Mouse (Mus musculus) heart, adult 2 months (tissue): Measurements from ENCODE around the gene Hacl1. TPM values are rescaled to one million over a fixed set of nuclear protein-coding genes. Genes with fewer than 3 reads are reported as not detected.

Source experiments
- DNase-seq, 2 experiments: peaks; one replicate each; pipeline ENCODE4 v3.0.0; 2021
- H3K27ac ChIP-seq: fragments of 200-600 bp; 2 replicates; pipeline ENCODE4 v1.8.1; 2022
- H3K27me3 ChIP-seq: fragments of 200-500 bp; 2 replicates; pipeline ENCODE4 v1.6.1; 2012; ENCODE audit warnings: mild to moderate bottlenecking, low read length, inconsistent platforms, mixed read lengths; ENCODE audit not compliant: control insufficient read depth, insufficient read depth
- H3K36me3 ChIP-seq: fragments of 200-500 bp; 2 replicates; pipeline ENCODE4 v1.6.1; 2012; ENCODE audit warnings: low read length, inconsistent platforms; ENCODE audit not compliant: control insufficient read depth, insufficient read depth
- H3K4me1 ChIP-seq: fragments of 200-500 bp; 2 replicates; pipeline ENCODE4 v1.6.1; 2011; ENCODE audit warnings: low read length; ENCODE audit not compliant: control insufficient read depth, insufficient read depth
- H3K4me3 ChIP-seq: fragments of 200-600 bp; 2 replicates; pipeline ENCODE4 v1.8.1; 2022
- H3K79me2 ChIP-seq: fragments of 200-500 bp; replicated peaks from 2 replicates; pipeline ENCODE4 v1.6.1; 2012; ENCODE audit warnings: mild to moderate bottlenecking, inconsistent platforms, low read length, moderate library complexity, mixed read lengths; ENCODE audit not compliant: control insufficient read depth, insufficient read depth
- H3K9ac ChIP-seq: fragments of 200-500 bp; 2 replicates; pipeline ENCODE4 v1.6.1; 2012; ENCODE audit warnings: low read depth, mild to moderate bottlenecking, control low read depth, inconsistent platforms, low read length, mixed read lengths
- CTCF ChIP-seq: fragments of 200-600 bp; IDR thresholded peaks from 2 replicates; pipeline ENCODE4 v1.8.1; 2022; ENCODE audit warnings: antibody characterized with exemption, mild to moderate bottlenecking, moderate library complexity
- EP300 ChIP-seq: fragments of 200-500 bp; IDR thresholded peaks from 2 replicates; pipeline ENCODE4 v1.6.1; 2011; ENCODE audit warnings: low read depth, low read length, control low read depth; ENCODE audit not compliant: insufficient read depth
- POLR2A ChIP-seq: fragments of 200-500 bp; IDR thresholded peaks from 2 replicates; pipeline ENCODE4 v1.6.1; 2011; ENCODE audit warnings: mild to moderate bottlenecking, low read depth, low read length, control low read depth; ENCODE audit not compliant: insufficient read depth
- whole genome bisulfite sequencing: fragments of 180-500 bp; shearing (Covaris S2); methylation state at CpG from one replicate; pipeline ENCODE4 v1.1.7; 2018; 5-methylcytosine and 5-hydroxymethylcytosine counted together
- intact Hi-C: fragments of 180-260 bp; cut with DNase I; formaldehyde crosslinking; loops from one replicate; pipeline ENCODE4 v1.15.1; 2025
- polyA plus RNA-seq: library from polyadenylated mRNA; depleted of rRNA; stranded (reverse); fragments of >200 nt; gene quantifications from 2 replicates; pipeline ENCODE4 v1.2.3, GENCODE M21; 2012
- total RNA-seq, 2 experiments: library from RNA; stranded (reverse); gene quantifications; 2 replicates each; pipeline ENCODE4 v1.2.3; 2021

Gene Hacl1
- total and polyA plus RNA-seq, 3 experiments, result 8.2 to 11.2 (median 10.1) TPM

- H3K9ac ChIP-seq, result no peak within 1 kb of the TSS
- no peaks in the 10 kb centered on the region for H3K4me1 ChIP-seq
- no peaks in the 10 kb centered on the region for H3K36me3 ChIP-seq
- intact Hi-C loops, result no loop called here
- no peak for DNase-seq
- H3K79me2 ChIP-seq, result no peaks in the 10 kb centered on the region
- no peak within 1 kb of the TSS for H3K27ac ChIP-seq
- H3K4me3 ChIP-seq, result no peak within 1 kb of the TSS
- H3K27me3 ChIP-seq, result no peaks in the 10 kb centered on the region
- TF ChIP-seq POLR2A (no peak), CTCF (no peak), EP300 (no peak)
- 86% methylated on average over 3 of the region's 3 CpGs for WGBS
Observed at GRCm38 (mm10) chr14:31591243-31591642, 49.8 kb downstream of the Hacl1 start, which contains the start of gene Colq. Colq (minus strand) TSS chr14:31591343.

DNA sequence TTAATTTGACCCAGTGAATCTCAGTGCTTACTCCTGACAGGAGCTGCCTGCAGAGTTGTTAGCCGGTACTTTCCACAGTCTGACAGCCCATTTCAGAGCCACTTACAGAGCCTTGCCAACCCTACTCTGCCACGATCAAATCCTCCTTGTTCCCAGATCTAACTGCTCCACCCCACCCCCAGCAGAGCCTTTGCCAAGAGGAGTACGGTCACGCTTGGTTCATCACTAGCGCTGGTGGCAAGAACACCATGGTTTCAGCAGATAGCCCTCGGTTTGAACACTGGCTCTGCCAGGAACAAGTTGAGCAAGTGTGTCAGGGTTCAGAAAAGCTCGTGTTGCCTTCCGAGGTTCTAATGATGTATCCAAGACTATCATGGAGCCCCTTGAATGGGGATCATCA is 54.6 kb downstream of the Hacl1 start:
- Histone ChIP-seq H3K4me3 (no peak overlapping the region), H3K27ac (no peak overlapping the region), H3K27me3 (no peaks in the 10 kb centered on the region), H3K36me3 (no peaks in the 10 kb centered on the region), H3K79me2 (no peaks in the 10 kb centered on the region), H3K4me1 (no peaks in the 10 kb centered on the region), H3K9ac (no peak overlapping the region)
- WGBS, result 81% methylated on average over 8 of the region's 8 CpGs
- TF ChIP-seq CTCF (no peak), EP300 (no peak), POLR2A (no peak)
- intact Hi-C loops, result no loop called here
- DNase-seq, result no peak

DNA sequence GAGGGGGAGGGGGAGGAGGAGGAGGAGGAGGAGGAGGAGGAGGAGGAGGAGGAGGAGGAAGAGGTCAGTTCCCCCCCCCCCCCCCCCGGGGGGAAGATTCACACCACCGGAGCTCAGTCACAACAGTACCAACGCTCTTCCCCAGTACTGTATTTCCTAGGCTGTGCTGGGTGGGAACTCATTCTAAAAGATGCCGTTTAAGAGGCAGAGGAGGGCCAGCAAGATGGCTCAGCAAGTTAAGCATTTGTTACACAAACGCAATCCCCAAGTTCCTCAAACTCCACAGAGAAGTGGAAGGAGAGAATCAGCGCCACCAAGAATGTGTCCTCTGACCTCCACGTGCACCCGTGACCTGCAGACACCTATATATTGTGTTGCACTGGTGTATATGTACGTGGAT is 58.0 kb downstream of the Hacl1 start:
- H3K4me3 ChIP-seq, result no peak overlapping the region
- 82% methylated on average over 9 of the region's 9 CpGs for WGBS
- no peaks in the 10 kb centered on the region for H3K36me3 ChIP-seq
- TF ChIP-seq POLR2A, result no peak
- no peak for TF ChIP-seq CTCF
- TF ChIP-seq EP300, result no peak
- no peak for DNase-seq
- H3K79me2 ChIP-seq, result no peaks in the 10 kb centered on the region
- H3K9ac ChIP-seq, result no peak overlapping the region
- intact Hi-C loops, result no loop called here
- no peaks in the 10 kb centered on the region for H3K4me1 ChIP-seq
- no peak overlapping the region for H3K27ac ChIP-seq
- H3K27me3 ChIP-seq, result no peaks in the 10 kb centered on the region

DNA sequence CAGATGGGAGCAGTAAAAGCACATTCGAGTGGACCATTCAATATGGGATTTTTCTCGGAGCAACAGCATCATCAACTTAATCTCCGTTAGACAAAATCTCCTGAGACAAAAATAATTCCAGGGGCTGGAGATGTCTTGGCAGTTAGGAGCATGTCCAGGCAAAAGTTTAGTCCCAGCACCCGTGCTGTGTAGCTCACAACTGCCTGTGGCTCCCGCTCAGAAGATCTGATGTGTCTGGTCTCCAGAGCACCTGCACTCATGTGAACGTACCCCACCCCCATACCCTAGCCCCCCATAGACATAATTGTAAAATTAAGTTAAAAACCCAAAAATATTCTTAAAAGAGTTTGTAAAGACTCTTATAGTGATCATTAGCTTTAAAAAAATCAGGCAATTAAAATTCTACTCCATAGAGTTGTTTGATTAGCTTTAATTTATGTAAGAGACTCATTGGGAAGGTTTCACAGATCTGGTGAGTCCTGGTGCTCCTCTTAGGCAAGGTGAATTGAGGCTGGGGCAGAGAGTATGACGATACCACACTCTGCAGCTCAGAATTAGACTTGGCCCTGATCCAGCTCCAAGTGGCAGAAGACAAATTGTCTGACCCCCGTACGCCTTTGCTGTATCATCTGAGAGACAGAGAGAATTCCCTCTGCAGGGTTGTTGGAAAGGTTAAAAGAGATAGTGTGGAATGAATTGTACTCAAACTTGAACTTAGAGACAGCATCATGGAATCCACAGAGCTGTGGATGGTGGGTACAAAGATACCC is 62.9 kb downstream of the Hacl1 start:
- WGBS, result 45% methylated on average over 9 of the region's 9 CpGs
- no peaks in the 10 kb centered on the region for H3K27me3 ChIP-seq
- no peaks in the 10 kb centered on the region; the same call in 1 of the 2 replicates for H3K4me1 ChIP-seq
- H3K36me3 ChIP-seq, result no peaks in the 10 kb centered on the region
- DNase-seq, result no peak
- no peak overlapping the region for H3K4me3 ChIP-seq
- no peaks in the 10 kb centered on the region for H3K79me2 ChIP-seq
- H3K27ac ChIP-seq, result no peak overlapping the region
- intact Hi-C loops, result no loop called here
- no peak overlapping the region for H3K9ac ChIP-seq
- TF ChIP-seq EP300, result no peak
- no peak for TF ChIP-seq CTCF
- TF ChIP-seq POLR2A, result no peak

DNA sequence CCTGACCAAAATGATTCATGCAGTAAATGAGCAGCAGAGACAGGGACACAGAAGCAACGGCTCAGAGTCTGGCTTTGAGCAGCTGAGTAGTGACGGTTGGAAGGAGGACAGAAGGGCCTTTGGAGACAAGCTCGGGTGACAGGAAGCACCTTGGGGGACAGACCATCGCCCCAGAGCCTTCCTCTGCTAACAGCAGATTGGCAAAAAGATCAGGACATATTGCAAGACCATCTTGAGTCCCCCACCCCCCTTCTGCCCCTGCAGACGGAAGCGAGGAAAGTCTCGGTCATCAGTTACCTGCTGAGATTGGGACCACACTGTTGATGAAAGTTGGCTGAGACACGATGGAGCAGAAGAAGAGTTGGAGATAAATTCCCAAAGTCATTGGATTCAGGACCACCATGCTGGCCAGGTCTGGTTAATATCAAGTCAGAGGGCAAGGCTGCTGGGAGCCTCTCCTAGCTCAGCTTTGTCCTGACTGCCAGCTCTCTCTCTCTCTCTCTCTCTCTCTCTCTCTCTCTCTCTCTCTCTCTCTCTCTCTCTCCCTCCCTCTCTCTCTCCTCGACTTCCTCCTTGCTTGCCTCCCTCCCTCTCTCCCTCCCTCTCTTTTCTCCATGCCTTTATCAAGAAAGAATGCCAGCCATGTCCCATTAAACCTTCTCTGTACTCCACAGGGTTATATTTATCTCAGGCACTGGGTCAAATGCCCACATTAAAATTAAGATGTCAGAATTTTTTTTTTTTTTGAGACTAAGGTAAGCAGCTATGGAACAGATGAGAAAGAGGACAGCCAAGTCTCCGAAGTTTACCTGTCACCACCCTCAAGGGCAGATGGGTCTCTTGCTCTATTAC is 64.0 kb downstream of the Hacl1 start:
- intact Hi-C loops, result no loop called here
- H3K79me2 ChIP-seq, result no peaks in the 10 kb centered on the region
- no peak for DNase-seq
- H3K4me1 ChIP-seq, result no peaks in the 10 kb centered on the region; the same call in 1 of the 2 replicates
- no peak for TF ChIP-seq POLR2A
- no peak for TF ChIP-seq CTCF
- TF ChIP-seq EP300, result no peak
- no peaks in the 10 kb centered on the region for H3K27me3 ChIP-seq
- WGBS, result 24% methylated on average over 10 of the region's 10 CpGs
- peak overlapping the region; percentile 36 for H3K4me3 ChIP-seq
- H3K36me3 ChIP-seq, result no peaks in the 10 kb centered on the region
- no peak overlapping the region for H3K9ac ChIP-seq
- H3K27ac ChIP-seq, result peak overlapping the region; percentile 49; the same call in 1 of the 2 replicates
